Mouse (Mus musculus): ENCODE data around the gene Gm10337.

DNA sequence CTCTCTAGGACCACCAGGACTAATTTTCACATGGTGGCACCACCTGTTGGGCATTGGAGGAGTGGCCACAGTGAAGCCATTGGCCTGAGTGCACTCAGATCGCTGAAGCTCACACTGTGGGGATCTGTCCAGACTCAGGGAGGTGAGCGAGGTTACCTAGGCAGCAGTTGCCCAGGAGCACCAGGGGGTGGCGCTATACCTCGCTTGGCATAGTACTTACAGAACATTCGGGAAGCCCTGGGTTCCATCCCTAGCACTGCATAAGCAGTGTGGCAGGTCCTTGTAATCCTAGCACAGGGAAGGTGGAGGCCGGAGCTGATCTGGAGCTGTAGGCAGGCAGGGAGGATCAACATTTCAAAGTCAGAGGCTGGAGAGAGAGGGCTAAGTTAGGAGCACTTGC is 47.5 kb upstream of the Gm10337 start:
- TF ChIP-seq EP300 (IDR thresholded peaks at IDR 0.05; ENCODE audit: low read depth) (no peak), CTCF (IDR thresholded peaks at IDR 0.05; ENCODE audit: low read depth) (peak; percentile 79)
